Mouse (Mus musculus) mouse trophoblast stem cell (cell line): ENCODE data around the gene Cilp2.

Source experiments
- in situ Hi-C, 2 experiments: fragments of 300-500 bp; cut with MseI, MboI; formaldehyde crosslinking; loops; 2 replicates in 1 of 2; 3 replicates in 1 of 2; pipeline ENCODE4 v1.15.1; 2025

Cilp2 gene

DNA sequence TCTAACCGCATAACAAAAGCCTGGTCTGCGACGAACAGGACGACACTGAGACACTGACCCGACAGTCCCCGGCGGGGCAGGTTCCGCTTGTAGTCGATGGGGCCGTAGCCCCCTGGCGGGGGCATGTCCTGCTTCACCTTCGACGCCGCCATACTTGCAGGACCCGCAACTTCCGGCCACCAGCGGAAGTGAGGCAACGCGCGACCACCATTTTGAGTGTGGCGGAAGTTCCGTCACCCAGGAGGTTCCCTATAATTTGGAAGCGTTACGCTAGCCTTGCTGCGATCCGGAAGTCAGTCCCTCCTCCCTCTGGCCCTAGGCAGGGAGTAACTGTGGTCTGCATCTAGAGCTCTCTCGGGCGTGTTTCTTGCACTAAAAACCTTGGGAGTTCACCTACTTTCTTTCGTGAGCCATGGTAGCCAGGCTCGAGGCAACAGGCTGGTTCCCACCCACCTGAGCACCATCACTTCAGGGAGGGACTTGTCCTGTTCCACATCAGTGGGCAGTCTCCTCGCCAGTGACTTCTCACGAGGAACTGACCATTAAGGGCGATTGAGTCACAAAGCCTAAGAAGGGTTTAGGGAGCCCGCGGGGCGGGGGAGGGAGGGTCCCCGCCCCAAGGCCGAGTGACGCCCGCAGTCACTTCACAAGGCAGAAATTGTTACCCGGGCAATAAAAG lies 14.1 kb upstream of the Cilp2 start:
- in situ Hi-C loops, result no loop called here

DNA sequence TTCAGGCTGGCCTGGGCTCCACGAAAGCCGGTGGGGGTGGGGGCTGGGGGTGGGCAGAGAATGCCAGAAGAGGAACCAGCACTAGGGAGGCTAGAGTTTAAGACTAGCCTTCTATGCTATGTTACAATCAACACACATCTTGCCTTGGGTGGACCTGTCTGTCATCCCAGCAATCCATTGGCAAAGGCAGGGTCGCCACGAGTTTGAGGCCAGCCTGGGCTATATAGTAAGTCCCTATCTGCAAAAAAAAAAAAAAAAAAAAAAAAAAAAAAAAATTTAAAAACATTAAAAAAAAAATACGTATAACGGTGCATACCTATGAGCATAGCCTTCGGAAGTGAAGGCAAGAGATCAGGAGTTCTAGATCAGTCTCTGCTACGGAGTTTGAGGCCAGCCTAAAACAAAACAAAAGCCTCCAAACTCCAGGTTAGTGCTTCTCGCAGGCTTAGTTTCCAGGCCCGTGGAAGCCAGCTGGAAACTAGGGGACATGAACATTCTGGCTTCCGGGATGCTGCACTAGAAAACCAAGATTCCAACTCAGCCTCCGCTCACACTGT lies 13.5 kb upstream of the Cilp2 start:
- in situ Hi-C loops, result no loop called here

DNA sequence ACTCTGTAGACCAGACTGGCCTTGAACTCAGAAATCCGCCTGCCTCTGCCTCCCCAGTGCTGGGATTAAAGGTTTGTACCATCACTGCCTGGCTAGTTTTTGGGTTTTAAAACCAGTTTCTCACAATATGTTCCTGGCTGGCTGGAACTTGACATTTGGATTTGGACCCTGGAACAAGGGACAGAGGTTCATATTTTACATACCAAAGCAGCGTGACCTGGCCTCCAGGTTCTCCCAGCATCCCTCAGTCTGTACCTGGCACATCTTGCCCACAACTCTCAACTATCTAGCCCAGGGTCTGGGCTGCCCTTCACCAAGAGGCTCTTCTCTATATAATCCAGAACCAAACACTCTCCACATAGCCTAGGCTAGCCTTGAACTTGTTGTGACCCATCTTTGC lies 12.4 kb upstream of the Cilp2 start:
- in situ Hi-C loops, result no loop called here

DNA sequence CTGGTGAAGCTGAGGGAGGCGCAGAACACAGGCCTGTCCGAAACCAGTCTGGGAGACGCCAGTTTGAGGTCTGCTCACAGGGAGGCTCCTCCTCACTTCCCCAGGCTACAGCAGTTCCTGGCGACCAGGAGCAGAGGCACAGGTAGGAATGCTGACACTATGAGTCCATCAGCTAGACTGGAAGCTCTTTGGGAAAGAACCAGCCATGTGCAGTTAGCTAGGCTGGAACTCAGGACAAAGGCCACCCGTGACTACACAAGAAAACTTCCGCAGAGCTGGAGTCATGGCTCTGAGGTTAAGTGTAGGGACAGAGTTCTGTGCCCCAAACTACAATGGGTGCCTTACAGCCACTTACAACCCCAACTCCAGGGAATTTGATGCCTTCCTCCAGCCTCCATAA lies 10.4 kb upstream of the Cilp2 start:
- in situ Hi-C loops, result no loop called here

DNA sequence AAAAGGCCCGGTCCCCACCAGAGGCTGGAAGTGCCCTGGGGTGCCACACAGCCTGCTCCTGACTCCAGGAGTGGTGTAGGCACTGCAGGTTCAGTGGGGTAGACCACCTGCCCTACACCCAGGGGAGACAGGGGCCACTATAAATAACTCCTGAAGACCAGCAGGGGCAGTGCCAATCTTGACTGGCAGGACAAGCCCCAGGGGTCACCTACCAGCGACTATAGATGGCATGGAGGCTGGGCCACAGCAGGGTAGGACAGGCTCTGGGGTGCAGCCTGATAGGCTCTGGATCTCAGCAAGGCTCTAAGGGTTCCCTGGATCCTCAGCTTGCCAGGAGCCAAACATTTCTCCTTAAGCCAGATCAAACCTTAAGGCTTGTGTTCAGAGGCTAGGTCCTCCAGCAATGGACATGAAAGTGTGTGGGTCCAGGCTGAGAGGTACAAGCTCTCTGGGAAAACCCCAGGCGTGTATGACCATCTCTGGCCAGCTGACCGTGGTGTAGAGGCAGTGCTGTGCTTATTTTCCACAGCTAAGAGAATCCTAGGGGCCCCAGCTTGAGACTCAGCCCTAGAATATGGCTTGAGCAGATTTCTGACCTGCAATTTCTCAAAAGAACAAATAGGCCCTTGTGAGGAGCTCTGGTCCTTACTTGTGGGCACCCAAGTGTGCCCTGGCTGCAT lies 8.4 kb upstream of the Cilp2 start:
- in situ Hi-C loops, result no loop called here

DNA sequence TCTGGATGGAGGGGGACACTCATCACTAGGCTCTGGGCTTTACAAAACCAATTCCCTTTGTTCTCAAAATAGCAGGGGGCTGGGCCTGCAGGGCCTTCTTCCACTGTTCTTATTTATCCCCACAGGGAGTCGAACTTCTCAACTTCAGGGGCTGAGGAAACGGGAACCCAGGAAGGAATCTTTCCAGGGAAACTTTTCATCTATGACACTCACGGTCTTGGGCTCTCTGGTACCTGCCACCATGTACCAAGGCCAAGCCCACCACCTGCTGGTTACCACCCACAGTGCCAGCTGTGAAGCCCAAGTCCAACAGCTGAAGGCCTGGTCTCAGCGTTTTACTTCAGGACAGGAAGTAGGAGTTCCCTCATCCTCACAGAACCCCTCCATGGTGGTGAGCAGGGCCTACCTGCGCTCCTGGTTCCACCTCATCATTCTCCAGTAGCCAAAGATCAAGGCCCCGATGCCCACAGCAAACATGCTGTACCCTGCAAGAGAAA lies 7.4 kb upstream of the Cilp2 start:
- in situ Hi-C loops, result no loop called here

DNA sequence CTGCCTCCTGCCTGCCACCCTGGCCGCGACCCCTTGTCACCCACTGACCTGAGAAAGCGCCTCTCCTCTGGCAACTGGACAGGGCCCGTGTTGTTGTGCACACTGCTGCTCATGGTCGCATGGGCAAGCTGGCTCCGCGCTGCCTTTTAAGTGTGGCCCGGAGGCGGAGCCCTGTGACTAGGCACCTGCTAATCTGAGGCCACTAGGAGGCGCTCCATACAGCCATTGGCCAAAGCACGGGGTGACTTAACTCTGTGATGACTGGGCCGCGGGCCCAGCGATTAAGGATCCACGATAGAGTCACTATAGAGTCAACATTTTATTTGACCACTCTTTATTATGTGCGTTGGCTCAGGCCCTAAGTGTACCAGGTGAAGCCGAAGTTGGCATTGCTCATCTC lies 6.4 kb upstream of the Cilp2 start:
- in situ Hi-C loops, result no loop called here

DNA sequence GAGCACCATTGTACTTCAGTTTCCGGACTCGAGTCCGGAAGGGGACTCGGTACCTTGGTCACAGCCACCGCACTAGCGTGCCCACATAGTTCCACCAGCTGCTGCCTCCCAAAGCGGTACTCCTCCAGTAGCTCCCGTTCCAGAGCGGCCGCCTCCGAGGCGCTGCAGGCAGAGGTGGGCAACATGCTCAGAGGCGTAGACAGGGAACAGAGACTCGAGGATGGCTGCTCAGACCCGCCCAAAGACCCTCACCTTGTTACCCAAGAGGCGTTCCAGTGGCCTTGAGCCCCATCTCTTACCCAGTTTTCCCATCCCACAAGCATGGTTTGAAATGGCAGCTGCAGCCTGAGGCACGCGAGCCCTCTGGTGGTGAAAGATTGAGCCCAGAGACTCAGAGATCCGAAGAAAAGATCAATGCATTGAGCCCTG lies 3.3 kb upstream of the Cilp2 start:
- in situ Hi-C loops, result no loop called here

DNA sequence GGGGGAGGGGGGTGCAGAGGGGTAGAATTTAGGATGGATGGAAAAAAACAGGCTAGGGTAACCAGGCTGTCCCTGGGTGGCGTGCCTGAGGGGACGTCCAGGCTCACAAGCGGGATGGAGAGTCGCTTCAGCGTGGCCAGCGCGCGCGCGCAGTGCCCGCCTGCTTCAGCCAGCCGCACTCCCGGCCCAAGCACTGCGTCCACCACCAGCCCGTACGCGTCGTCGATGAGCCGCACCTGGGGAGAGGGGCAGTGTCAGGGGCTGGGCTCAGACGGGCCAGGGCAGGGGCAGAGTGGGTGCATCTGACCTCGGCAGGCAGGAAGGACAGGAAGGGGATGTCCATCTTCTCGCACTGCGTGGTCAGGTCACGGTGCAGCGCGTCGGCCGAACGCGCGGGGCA lies 1.4 kb upstream of the Cilp2 start:
- in situ Hi-C loops, result no loop called here

DNA sequence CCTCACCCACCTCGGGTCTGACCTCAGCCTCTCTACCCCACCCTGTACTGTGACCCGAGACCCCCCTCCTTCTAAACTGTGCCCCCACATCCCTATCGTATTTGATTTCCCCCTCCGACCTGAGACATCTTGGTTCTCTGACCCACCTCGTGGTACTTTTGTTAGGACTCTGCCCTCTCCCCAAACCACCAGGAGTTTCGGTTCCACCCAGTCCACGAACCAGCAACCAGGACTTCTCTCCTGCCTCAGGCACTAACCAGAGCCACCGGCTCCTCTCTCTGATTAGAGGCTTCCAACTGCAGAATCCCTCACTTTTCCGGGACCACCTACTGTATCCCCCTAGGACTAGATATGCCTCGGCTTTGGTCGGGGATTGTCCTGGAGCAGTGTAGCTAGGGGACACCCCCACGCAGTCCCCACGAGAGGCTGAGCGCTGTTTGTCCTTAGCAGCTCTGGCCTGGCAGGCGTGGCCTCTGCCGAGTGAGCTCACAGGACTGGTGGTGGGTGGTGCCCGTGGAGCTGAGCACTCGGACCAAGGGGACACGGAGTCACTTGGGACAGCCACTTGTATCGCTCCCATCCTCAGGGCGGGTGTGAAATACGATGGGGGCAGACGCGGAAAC lies 868 bp upstream of the Cilp2 start:
- in situ Hi-C loops, result no loop called here

DNA sequence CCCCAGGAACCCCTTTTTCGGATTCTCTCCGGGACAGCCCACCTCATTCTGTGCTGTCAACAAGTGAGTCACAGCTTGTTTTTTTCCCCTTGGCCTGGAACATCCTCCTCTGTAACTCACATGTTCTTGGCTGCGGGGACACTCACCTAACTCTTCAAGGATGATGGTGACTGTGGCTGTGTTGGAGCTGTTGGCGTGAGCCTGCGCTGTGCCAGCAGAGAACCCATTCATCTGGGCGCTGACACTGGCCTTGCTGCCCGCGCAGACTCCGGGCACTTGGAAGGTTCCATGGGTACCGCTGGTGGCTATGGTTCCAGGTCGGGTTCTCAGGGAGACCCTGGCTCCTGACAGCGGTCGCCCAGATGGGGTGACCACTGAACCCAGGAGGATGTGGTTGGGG lies 3.3 kb downstream of the Cilp2 start:
- in situ Hi-C loops, result no loop called here

DNA sequence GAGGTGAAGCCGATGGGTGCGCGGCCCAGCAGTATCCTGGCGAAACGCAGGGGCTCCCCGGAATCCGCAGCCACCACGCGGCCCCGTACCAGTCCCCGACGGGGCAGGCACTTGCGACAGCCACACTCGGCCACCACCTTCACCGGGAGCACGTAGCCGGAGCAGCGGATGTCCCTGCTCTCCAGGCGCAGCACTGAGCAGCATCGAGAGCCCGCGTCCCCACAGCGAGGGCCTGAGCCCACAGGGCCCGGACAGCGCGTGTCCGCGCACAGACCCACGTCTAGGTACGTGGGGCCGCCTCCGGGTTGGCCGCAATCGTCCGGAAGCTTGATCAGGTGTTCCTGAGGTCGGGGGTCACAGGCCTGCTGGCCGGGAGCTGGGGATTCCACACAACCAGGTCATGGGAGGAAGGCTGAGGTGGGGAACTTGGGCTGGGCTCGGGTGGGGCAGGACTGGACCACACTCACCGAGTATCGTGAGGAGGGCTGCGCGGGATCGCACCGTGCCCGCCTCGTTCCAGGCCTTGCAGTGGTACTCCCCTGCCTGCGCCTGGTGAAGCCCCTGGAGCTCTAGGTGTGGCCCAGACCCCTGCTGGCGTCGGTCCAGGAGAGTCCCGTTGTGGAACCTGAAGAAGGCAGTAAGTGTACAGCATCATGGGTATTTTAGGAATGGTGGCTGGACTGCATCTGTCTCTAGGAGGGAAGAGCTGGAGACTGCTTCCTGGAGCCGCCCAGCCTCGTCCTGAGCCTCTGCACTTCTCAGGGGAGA lies 4.5 kb downstream of the Cilp2 start:
- in situ Hi-C loops, result no loop called here

DNA sequence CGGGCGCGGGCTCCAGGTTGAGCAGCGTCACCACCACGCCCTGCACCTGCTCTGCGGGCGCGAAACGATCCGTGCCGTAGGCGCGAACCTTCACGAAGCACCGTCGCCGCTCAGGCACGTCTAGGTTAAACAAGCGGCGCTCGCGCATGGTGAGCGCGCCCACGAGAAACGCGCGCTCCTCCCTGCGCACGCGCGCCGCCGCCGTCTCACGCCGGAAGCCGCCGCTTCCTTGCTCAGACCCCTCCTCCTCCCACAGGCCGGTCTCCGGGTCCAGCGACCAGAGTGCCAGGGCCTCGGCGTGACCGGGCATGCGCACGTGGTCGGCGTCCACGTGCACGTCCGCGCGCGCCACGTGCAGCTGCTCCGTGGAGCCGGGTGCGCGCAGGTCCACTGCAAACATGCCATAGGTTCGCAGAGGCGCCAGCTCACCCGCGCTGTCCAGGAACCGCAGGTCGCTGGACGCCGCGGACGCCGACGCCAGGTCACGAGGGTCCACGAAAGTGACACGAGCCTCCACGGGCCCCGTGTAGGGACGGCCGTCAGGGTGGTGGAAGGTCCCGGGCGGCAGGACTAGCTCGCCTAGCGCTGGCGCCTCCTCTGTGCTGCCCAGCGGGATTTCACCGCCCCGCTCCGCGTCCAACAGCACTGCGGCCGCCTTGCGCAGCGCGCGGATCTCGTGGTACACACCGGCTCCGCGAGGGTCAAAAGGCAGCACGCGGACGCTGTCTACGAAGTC lies 5.3 kb downstream of the Cilp2 start:
- in situ Hi-C loops, result no loop called here

DNA sequence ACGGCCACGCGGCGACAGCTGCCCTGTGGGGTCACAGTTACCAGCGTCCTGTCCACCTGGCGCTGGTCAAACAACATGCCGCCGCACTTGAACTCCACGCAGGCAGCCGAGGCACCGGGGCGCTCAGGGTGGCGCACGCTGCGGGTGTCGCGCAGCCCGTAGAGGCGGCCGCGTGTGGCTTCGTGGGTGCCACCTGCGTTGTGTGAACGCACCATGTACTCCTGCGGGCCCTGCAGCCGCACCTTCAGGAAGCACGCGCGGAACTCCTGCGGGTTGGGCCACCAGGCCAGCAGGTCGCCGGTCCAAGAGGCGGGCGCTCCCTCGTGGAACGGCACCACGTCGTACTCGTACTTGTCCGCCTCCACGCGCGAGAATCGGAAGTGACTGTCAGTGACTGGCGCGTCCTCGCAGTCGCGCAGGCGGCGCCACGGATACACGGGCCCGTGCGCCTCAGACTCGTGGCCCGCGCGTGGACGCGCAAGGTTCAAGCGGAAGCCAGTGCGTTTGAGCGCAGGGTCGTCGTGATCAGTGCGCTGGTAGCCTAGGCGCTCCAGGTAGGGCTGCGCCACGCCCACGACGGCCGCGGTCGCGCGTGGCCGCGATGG lies 6.1 kb downstream of the Cilp2 start:
- in situ Hi-C loops, result no loop called here

DNA sequence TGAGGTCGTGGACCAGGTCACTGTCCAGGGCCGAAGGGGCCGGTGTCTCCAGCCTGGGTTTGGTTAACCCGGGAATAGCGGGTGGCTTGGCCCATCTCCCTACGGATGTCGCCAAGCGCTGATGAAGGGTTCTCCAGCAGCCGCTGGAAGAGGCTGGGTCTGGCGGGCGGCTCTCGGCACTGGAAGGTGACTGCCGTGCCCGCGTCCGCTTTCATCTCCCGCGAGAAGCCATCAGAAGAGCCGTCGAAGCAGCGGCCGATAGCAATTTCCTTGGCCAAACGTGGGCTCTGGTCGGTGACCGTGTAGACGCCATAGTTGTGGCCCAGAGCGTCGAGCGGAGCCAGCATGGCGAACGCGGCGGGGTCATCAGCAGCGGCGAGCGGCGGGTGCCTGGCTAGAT lies 6.6 kb downstream of the Cilp2 start:
- in situ Hi-C loops, result no loop called here

DNA sequence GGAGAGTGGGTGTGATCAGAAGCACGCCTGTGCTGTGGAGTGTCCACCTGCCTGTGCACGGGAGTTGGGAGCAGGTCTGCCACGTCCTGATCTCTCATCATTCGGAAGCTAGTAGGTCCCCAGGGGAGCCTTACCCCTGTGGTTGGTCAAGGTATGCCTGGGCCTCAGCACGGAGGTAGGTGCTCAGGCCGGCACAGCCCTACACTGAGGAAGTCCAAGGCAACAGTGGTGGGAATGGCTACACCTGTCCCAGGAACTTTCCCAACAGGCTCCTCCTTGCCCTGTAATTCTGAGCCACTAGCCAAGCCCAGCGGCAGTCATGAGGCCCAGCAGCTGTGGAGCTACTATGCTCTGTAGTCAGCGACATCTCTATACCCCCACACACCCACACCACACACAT lies 7.8 kb downstream of the Cilp2 start:
- in situ Hi-C loops, result no loop called here

DNA sequence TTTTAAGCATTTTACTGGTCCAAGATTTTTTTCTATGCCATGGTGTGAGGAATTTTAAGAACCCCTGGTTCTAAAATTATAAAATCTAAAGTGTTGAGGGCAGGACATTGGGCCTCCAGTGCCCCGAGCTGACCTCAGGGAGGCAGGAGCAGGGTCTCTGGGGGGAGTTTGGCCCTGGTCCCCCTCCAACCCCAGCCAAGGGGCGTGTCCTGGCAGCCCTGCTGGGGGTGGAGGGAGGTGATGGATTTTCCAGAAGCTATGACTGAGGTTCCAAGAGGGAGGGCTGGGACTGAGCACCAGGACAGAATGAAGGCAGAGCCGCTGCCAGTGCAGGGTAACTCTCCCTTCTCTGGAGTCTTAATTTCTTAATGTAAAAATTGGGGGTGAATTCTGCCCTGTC lies 9.5 kb downstream of the Cilp2 start:
- in situ Hi-C loops, result no loop called here

DNA sequence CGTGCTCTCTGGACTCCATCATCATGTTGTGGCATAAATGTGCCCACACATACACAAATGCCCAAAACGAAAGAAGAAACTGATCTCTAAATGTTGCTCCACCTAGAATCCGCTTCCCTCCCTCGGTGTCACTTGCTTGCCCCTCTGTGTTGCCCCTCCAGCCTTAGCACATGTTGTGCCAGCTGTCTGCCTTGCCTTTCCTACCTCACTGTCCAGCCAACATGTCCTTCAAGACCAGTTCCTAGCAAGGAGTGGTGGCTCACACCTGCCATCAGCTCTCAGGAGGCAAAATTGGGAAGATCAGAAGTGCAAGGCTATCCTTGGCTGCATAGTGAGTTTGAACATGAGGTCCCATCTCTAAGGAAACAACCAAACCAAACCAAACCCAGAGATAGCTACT lies 10.1 kb downstream of the Cilp2 start:
- in situ Hi-C loops, result no loop called here

DNA sequence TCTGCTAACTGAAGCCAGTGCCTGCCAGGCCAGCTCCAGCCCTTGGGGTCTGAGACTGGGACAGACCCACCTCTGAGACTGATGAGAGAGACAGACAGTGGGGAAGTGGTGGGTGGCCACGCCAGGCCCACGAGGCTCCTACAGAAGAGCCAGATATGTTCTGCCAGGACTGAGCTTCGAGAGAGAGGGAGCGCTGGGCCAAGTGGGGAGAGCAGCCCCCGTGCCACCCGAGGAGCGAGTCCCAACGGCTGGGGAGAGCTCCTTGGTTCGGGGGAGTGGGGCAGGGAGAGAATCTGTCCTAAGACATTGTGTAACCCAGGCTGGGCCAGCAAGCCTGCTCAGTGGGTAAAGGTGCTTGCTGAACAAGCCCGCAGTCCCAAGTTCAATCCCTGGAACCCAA lies 10.5 kb downstream of the Cilp2 start:
- in situ Hi-C loops, result no loop called here

DNA sequence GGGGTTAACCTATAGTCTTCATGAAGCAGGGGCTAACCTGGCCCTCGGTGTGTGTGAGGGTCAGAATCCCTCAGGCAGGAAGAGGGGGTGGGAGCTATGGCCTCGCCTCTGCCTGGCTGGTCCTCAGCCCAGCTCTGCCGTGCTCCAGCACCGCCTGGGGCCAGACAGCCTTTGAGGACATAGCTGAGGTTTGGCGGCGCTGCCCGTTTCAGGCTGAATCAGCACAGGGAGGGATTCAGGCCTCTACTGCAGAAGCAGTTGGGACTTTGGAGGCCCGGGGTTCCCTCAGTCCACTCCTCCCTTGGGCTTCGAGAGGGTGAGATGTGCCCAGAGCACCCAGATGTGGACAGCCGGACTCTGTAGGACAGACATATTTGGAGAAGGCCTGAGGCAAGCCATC lies 11.4 kb downstream of the Cilp2 start:
- in situ Hi-C loops, result no loop called here

DNA sequence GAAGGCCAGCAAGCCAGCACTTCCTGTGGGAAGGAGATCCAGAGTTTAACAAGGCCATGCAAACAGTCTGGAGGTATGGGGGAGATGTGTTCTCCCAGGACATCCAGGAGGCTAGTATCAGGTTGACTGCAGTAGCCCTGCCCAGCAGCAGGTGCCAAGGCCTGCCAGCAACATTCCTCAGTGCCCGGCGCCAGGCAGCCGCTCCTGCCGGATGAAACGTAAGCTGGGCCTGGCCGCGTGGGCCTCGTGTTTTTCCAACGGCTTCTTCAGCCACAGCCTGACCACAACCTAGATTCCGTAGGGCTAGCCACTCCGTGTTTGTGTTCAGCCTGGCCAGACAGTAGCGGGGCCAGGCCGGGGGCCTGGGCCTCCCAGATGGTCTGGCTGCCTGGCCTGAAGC lies 12.8 kb downstream of the Cilp2 start:
- in situ Hi-C loops, result no loop called here
